Mouse (Mus musculus) embryonic facial prominence, embryonic 11.5 days (tissue): ENCODE results near the gene Lamp1. TPM values are rescaled to one million over a fixed set of nuclear protein-coding genes. Genes with fewer than 3 reads are reported as not detected.

Source experiments
- ATAC-seq: fragments of 200-750 bp; cut with Nextera tagmentation; replicated peaks from 2 replicates; pipeline ENCODE4 v1.8.0; 2017; ENCODE audit warnings: low read depth; ENCODE audit not compliant: insufficient number of reproducible peaks, low FRiP score, low TSS enrichment
- DNase-seq: peaks from one replicate; pipeline ENCODE4 v3.0.0-alpha.2; 2015; ENCODE audit warnings: low spot score
- H3K27ac ChIP-seq: fragments of 300-500 bp; sonication (generic); replicated peaks from 2 replicates; pipeline ENCODE4 v1.5.1; 2014; ENCODE audit warnings: mild to moderate bottlenecking, low read depth, low read length, control low read depth
- H3K27me3 ChIP-seq: fragments of 300-500 bp; sonication (generic); 2 replicates; pipeline ENCODE4 v1.6.1; 2014; ENCODE audit warnings: mild to moderate bottlenecking, low read length, moderate library complexity, mixed read lengths; ENCODE audit not compliant: control insufficient read depth, insufficient read depth
- H3K36me3 ChIP-seq: fragments of 300-500 bp; sonication (generic); replicated peaks from 2 replicates; pipeline ENCODE4 v1.6.1; 2014; ENCODE audit warnings: low read depth, mild to moderate bottlenecking, low read length, moderate library complexity, mixed read lengths; ENCODE audit not compliant: control insufficient read depth, insufficient read depth
- H3K4me1 ChIP-seq: fragments of 300-500 bp; sonication (generic); 2 replicates; pipeline ENCODE4 v1.6.1; 2014; ENCODE audit warnings: low read length, mixed read lengths; ENCODE audit not compliant: control insufficient read depth, insufficient read depth
- H3K4me2 ChIP-seq: fragments of 300-500 bp; sonication (generic); 2 replicates; pipeline ENCODE4 v1.6.1; 2014; ENCODE audit warnings: low read depth, mild to moderate bottlenecking, control low read depth, low read length, moderate library complexity
- H3K4me3 ChIP-seq: fragments of 300-500 bp; sonication (generic); 2 replicates; pipeline ENCODE4 v1.5.1; 2014; ENCODE audit warnings: low read depth, low read length, control low read depth
- H3K9ac ChIP-seq: fragments of 300-500 bp; sonication (generic); replicated peaks from 2 replicates; pipeline ENCODE4 v1.6.1; 2014; ENCODE audit warnings: mild to moderate bottlenecking, control low read depth, low read length
- H3K9me3 ChIP-seq: fragments of 300-500 bp; sonication (generic); replicated peaks from 2 replicates; pipeline ENCODE4 v1.6.1; 2016; ENCODE audit warnings: mild to moderate bottlenecking, low read length, inconsistent platforms, mixed read lengths; ENCODE audit not compliant: control insufficient read depth
- WGBS: fragments of 180-500 bp; shearing (Covaris S2); extraction: QIAGEN DNeasy Blood & Tissue Kit; methylation state at CpG from one replicate; pipeline ENCODE4 v1.1.7; 2014; 5-methylcytosine and 5-hydroxymethylcytosine counted together
- polyA plus RNA-seq: library from polyadenylated mRNA; unstranded; fragments of >200 nt; fragmentation: Nextera tagmentation; extraction: Ambion mirVana; gene quantifications from 2 replicates; pipeline ENCODE4 v1.2.1, GENCODE M21; 2014

Gene Lamp1
- 264 and 265 TPM in 2 replicates for polyA plus RNA-seq

DNA sequence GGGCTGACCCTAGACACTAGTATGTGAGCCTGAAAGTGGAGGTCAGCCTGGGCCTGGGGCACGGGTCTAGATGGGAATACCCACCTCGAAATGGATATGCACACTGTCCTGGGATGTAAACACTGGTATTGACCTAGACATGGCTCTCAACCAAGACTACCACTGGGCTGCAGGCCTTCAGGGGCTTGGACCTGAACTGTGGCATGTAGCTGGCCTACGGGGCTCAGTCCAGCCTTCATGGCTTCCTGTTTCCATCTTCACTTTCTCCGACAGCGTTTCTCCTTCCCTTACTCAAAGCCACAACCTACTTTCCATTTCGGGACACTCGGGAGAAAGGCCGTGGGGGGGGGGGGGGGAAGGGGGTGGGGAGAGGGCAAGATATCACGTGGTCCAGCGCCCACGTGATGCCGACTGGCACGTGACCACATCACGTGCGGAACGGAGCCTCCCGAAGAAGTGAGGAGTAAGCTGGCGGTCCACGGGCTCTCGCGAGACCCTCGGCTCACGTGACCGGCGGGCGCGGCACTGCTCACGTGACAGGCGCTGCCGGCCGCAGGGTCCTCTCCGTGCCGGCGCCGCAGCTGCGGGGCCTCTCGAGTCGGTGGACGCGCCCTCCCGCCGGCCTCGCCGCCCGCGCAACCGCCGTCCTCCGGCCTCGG, at the start of gene Lamp1:
Lamp1 (plus strand) TSS at position 444 of the 659 bp plus-strand sequence.
- H3K27ac ChIP-seq = no peak within 1 kb of the TSS
- DNase-seq = peak; percentile 100
- WGBS = under 1% methylated on average over 49 of the region's 50 CpGs

GRCm38 (mm10) chr8:13109416-13109960, 49.5 kb upstream of the Lamp1 start:
- no peak overlapping the region for H3K9ac ChIP-seq
- no peak for ATAC-seq
- H3K4me1 ChIP-seq = no peaks in the 10 kb centered on the region
- DNase-seq = no peak
- 88% methylated on average over 1 of the region's 1 CpGs for WGBS
- no peaks in the 10 kb centered on the region for H3K36me3 ChIP-seq
- H3K4me3 ChIP-seq = no peak overlapping the region
- no peak overlapping the region for H3K27ac ChIP-seq
- H3K4me2 ChIP-seq = no peak overlapping the region
- H3K9me3 ChIP-seq = no peaks in the 10 kb centered on the region
- H3K27me3 ChIP-seq = no peaks in the 10 kb centered on the region

More for the DNA sequence above, at the start of gene Lamp1:
- Histone ChIP-seq H3K4me2 (peak within 1 kb of the TSS; percentile 81), H3K9ac (peak within 1 kb of the TSS; percentile 96), H3K4me3 (peak within 1 kb of the TSS; percentile 100), H3K36me3 (no peaks in the 10 kb centered on the region), H3K9me3 (no peaks in the 10 kb centered on the region), H3K4me1 (no peaks in the 10 kb centered on the region; the same call in 1 of the 2 replicates), H3K27me3 (no peaks in the 10 kb centered on the region)
- ATAC-seq = peak; percentile 89

DNA sequence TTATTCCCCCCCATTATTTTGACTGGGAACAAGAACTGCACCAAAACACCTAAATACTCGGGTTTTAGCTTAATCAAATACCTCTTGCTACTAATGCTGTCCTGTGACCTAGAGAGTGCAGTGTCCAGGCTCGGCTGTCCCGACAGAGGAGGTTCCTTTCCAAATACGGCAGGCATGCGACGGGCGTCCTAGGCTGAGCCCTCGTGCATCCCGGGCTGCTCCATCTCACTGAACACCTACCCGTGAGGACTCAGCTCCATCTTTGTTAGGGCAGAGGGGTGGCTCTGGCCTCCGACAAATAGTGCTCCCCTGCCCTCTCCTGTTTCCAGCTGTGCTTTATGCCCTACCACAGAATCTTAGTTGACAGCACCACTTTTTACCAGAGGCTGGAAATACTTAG, 47.0 kb upstream of the Lamp1 start:
- Histone ChIP-seq H3K27me3 (no peaks in the 10 kb centered on the region), H3K4me1 (no peaks in the 10 kb centered on the region), H3K4me3 (no peak overlapping the region), H3K9ac (no peak overlapping the region), H3K27ac (no peak overlapping the region), H3K4me2 (no peak overlapping the region), H3K36me3 (no peaks in the 10 kb centered on the region), H3K9me3 (no peaks in the 10 kb centered on the region)
- ATAC-seq (no peak), DNase-seq (no peak)
- 87% methylated on average over 11 of the region's 11 CpGs for WGBS

DNA sequence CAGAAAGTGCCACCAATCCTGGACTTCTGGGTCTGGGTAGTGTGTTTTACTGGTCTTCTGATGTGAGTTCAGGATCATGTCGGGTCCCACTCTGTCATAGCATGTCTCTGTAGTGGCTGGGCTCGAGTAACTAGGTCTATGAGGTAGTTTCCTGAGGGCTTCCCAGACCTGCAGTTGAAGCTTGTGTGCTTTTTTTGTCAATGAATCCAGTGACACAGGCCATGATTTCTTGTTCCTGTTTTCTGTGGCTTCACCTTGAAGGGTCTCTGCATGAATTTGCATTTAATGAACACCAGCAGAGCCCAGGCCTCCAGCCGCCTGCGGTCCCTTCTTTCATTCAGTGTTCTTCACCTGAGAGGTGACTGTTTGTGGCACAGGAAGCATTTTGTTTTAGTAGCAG, 45.7 kb upstream of the Lamp1 start:
- no peaks in the 10 kb centered on the region for H3K36me3 ChIP-seq
- 92% methylated on average over 4 of the region's 4 CpGs for WGBS
- no peak overlapping the region for H3K27ac ChIP-seq
- no peaks in the 10 kb centered on the region for H3K27me3 ChIP-seq
- no peaks in the 10 kb centered on the region for H3K4me1 ChIP-seq
- H3K4me2 ChIP-seq = no peak overlapping the region
- H3K9me3 ChIP-seq = no peaks in the 10 kb centered on the region
- DNase-seq (no peak), ATAC-seq (no peak)
- no peak overlapping the region for H3K9ac ChIP-seq
- no peak overlapping the region for H3K4me3 ChIP-seq

DNA sequence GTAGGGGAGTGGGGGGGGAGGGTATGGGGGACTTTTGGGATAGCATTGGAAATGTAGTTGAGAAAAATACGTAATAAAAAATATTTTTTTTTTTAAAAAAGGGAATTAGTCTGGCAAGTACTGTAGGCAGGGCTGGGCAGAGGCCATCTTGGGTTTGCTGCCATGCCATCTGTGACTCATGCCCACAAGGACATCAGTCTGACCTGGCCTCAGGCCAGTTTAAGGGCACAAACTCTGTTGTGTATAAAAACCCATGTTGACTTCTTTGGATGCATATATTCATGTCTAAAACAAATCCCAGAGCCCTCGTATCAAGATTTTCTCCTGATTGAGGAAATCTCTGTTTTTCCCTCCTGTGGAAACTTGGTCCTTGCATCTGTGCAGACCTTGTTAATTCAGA, 41.9 kb upstream of the Lamp1 start:
- Histone ChIP-seq H3K36me3 (no peaks in the 10 kb centered on the region), H3K27ac (no peak overlapping the region), H3K9me3 (no peaks in the 10 kb centered on the region), H3K9ac (no peak overlapping the region), H3K27me3 (no peaks in the 10 kb centered on the region), H3K4me3 (no peak overlapping the region), H3K4me1 (no peaks in the 10 kb centered on the region), H3K4me2 (no peak overlapping the region)
- DNase-seq (no peak), ATAC-seq (no peak)
- 86% methylated on average over 2 of the region's 2 CpGs for WGBS

DNA sequence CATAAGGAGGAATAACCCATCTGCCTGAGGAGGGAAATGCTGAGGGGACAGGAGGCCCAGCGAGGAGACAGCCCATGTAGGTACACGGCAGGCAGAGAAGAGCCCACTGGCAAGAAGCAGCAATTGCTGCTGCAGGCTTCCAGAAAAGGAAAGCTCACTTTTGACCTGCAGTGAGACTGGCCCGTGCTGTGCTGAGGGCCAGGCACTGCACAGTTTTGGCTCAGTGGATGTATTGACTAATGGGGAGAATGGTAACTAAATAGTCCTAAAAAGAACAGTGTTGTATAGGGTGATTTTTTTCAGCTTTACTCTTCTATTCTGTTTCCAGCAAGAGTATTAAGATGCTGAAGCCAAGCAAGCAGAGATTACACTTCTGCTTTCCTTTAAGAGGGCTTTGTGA, 40.4 kb upstream of the Lamp1 start:
- WGBS = 83% methylated on average over 3 of the region's 3 CpGs
- no peak overlapping the region for H3K9ac ChIP-seq
- no peak for DNase-seq
- H3K27me3 ChIP-seq = no peaks in the 10 kb centered on the region
- no peak overlapping the region for H3K4me3 ChIP-seq
- no peaks in the 10 kb centered on the region for H3K4me1 ChIP-seq
- no peak overlapping the region for H3K27ac ChIP-seq
- H3K9me3 ChIP-seq = no peaks in the 10 kb centered on the region
- H3K4me2 ChIP-seq = no peak overlapping the region
- no peak for ATAC-seq
- no peaks in the 10 kb centered on the region; the same call in 1 of the 2 replicates for H3K36me3 ChIP-seq

DNA sequence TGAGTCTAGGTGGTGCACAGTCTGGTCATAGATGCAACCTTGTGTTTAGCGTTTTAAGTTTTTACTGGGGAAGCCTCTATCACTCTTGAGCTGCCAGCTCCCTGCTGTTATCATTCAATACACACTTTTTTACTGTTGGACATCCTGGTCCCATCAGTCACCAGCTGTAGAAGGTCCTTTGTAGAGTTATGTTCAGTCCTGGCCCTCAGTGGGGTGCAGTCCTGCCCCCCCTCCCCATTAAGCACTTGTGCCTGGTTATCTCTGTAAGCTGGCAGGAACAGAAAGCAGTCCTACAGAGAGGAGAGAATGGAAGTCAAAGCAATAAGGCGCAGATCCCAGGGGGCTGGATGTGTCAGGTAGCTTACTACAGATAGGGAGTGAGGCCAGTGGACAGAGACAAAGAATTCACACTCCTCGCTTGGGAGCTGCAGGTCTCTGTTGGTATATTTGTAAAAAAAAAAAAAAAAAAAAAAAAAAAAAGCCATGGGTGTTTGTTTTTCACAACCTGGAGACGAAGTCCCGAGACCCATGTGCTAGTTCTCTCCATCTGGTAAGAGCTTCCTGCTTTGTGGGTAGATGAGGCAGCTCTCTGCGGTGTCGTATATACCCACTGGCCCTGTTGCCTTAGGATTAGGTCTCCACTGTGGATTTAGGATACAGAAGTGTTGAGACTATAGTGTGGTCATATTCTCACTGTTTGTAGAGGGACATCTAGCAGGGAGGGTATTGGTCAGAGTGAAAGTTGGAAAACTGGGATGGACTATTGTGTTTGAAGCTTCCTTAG, 37.9 kb upstream of the Lamp1 start:
- H3K27ac ChIP-seq = no peak overlapping the region
- no peaks in the 10 kb centered on the region; the same call in 1 of the 2 replicates for H3K36me3 ChIP-seq

More for the DNA sequence above, 37.9 kb upstream of the Lamp1 start:
- ATAC-seq (no peak), DNase-seq (no peak)
- Histone ChIP-seq H3K4me1 (no peaks in the 10 kb centered on the region), H3K9me3 (no peaks in the 10 kb centered on the region), H3K27me3 (no peaks in the 10 kb centered on the region), H3K4me2 (no peak overlapping the region), H3K9ac (no peak overlapping the region), H3K4me3 (no peak overlapping the region)
- 89% methylated on average over 7 of the region's 7 CpGs for WGBS
